Mouse (Mus musculus) megakaryocyte, embryonic 14.5 days (primary cell): ENCODE data around the gene Cul7.

Experiments used
- FLI1 ChIP-seq: IDR thresholded peaks from 2 replicates; pipeline ENCODE4 v1.6.1; 2012; ENCODE audit warnings: low read length, inconsistent platforms, mixed read lengths
- GATA1 ChIP-seq: IDR thresholded peaks from 3 replicates; pipeline ENCODE4 v1.6.1; 2012; ENCODE audit warnings: mixed read lengths, low read length, inconsistent platforms, borderline replicate concordance

GRCm38 (mm10) chr17:46685913-46686312 is 35.8 kb downstream of the Cul7 start:
- no peak for TF ChIP-seq GATA1
- no peak for TF ChIP-seq FLI1
